Mouse (Mus musculus) stomach, embryonic 16.5 days (tissue): ENCODE data around the gene Gpatch4. TPM values are rescaled to one million over a fixed set of nuclear protein-coding genes. Genes with fewer than 3 reads are reported as not detected.

Experiments used
- ATAC-seq: fragments of 200-750 bp; cut with Nextera tagmentation; 2 replicates; pipeline ENCODE4 v1.8.0; 2017; ENCODE audit warnings: moderate number of reproducible peaks, moderate TSS enrichment; ENCODE audit not compliant: insufficient read depth, low FRiP score
- H3K27ac ChIP-seq: fragments of 300-500 bp; sonication (generic); 2 replicates; pipeline ENCODE4 v1.5.1; 2014; ENCODE audit warnings: low read length
- H3K27me3 ChIP-seq: fragments of 300-500 bp; sonication (generic); 2 replicates; pipeline ENCODE4 v1.6.1; 2014; ENCODE audit warnings: low read length, control low read depth, mixed read lengths; ENCODE audit not compliant: control insufficient read depth, insufficient read depth
- H3K36me3 ChIP-seq: fragments of 300-500 bp; sonication (generic); 2 replicates; pipeline ENCODE4 v1.6.1; 2014; ENCODE audit warnings: low read length; ENCODE audit not compliant: control insufficient read depth, insufficient read depth
- H3K4me1 ChIP-seq: fragments of 300-500 bp; sonication (generic); 2 replicates; pipeline ENCODE4 v1.6.1; 2014; ENCODE audit warnings: low read length, control low read depth, mixed read lengths; ENCODE audit not compliant: control insufficient read depth, insufficient read depth
- H3K4me2 ChIP-seq: fragments of 300-500 bp; sonication (generic); 2 replicates; pipeline ENCODE4 v1.6.1; 2014; ENCODE audit warnings: low read depth, low read length, mixed read lengths
- H3K4me3 ChIP-seq: fragments of 300-500 bp; sonication (generic); replicated peaks from 2 replicates; pipeline ENCODE4 v1.5.1; 2014; ENCODE audit warnings: mild to moderate bottlenecking, low read length
- H3K9ac ChIP-seq: fragments of 300-500 bp; sonication (generic); 2 replicates; pipeline ENCODE4 v1.6.1; 2014; ENCODE audit warnings: low read length
- H3K9me3 ChIP-seq: fragments of 300-500 bp; sonication (generic); replicated peaks from 2 replicates; pipeline ENCODE4 v1.6.1; 2016; ENCODE audit warnings: low read length, control low read depth; ENCODE audit not compliant: control insufficient read depth
- WGBS: fragments of 180-500 bp; shearing (Covaris S2); extraction: QIAGEN DNeasy Blood & Tissue Kit; methylation state at CpG from one replicate; pipeline ENCODE4 v1.1.7; 2014; 5-methylcytosine and 5-hydroxymethylcytosine counted together
- polyA plus RNA-seq: library from polyadenylated mRNA; unstranded; fragments of >200 nt; fragmentation: Nextera tagmentation; extraction: Ambion mirVana; gene quantifications from 2 replicates; pipeline ENCODE4 v1.2.1, GENCODE M21; 2015

Gpatch4 gene
- polyA plus RNA-seq, 1 experiment from 2014 or later, result 30.1 TPM

- Histone ChIP-seq H3K9ac (no peak within 1 kb of the TSS), H3K4me2 (no peak within 1 kb of the TSS), H3K4me1 (peaks cover 11% of the 10 kb centered on the region), H3K27me3 (peaks cover 39% of the 10 kb centered on the region), H3K4me3 (no peak within 1 kb of the TSS), H3K9me3 (peaks cover 7% of the 10 kb centered on the region; the same call in 1 of the 2 replicates), H3K27ac (no peak within 1 kb of the TSS), H3K36me3 (no peaks in the 10 kb centered on the region)
- no peak for ATAC-seq
- 59% methylated on average over 5 of the region's 5 CpGs for WGBS
Measured at GRCm38 (mm10) chr3:88027434-88028186, 15.3 kb upstream of the Gpatch4 start, which contains the start of gene Hapln2. Hapln2 (minus strand) TSS chr3:88027583.

GRCm38 (mm10) chr3:88030608-88031395 is 12.1 kb upstream of the Gpatch4 start:
- Histone ChIP-seq H3K9me3 (peaks cover 7% of the 10 kb centered on the region; the same call in 1 of the 2 replicates), H3K27ac (no peak overlapping the region), H3K36me3 (no peaks in the 10 kb centered on the region), H3K4me1 (no peaks in the 10 kb centered on the region), H3K27me3 (peaks cover 11% of the 10 kb centered on the region), H3K4me3 (no peak overlapping the region), H3K4me2 (no peak overlapping the region), H3K9ac (no peak overlapping the region)
- no peak; the same call in 1 of the 2 replicates for ATAC-seq
- WGBS, result 10% methylated on average over 19 of the region's 19 CpGs

GRCm38 (mm10) chr3:88033506-88033905 is 9.4 kb upstream of the Gpatch4 start:
- Histone ChIP-seq H3K4me3 (no peak overlapping the region), H3K27me3 (peaks cover 11% of the 10 kb centered on the region), H3K4me2 (no peak overlapping the region), H3K27ac (no peak overlapping the region), H3K4me1 (no peaks in the 10 kb centered on the region), H3K9me3 (no peaks in the 10 kb centered on the region), H3K9ac (no peak overlapping the region), H3K36me3 (no peaks in the 10 kb centered on the region)
- WGBS, result 46% methylated on average over 5 of the region's 5 CpGs
- no peak for ATAC-seq

GRCm38 (mm10) chr3:88035561-88036293 is 7.2 kb upstream of the Gpatch4 start:
- no peak overlapping the region for H3K27ac ChIP-seq
- no peak overlapping the region for H3K4me2 ChIP-seq
- no peak for ATAC-seq
- H3K4me1 ChIP-seq, result no peaks in the 10 kb centered on the region
- no peak overlapping the region for H3K9ac ChIP-seq
- 52% methylated on average over 1 of the region's 1 CpGs for WGBS
- H3K9me3 ChIP-seq, result no peaks in the 10 kb centered on the region
- H3K4me3 ChIP-seq, result no peak overlapping the region
- peaks cover 11% of the 10 kb centered on the region for H3K27me3 ChIP-seq
- H3K36me3 ChIP-seq, result no peaks in the 10 kb centered on the region

GRCm38 (mm10) chr3:88049532-88049931 is 6.6 kb downstream of the Gpatch4 start:
- WGBS, result 45% methylated on average over 3 of the region's 3 CpGs
- 0 out of 2 replicates have a peak overlapping the region, but pooled peaks have one; percentile 29 for H3K27ac ChIP-seq
- H3K4me1 ChIP-seq, result no peaks in the 10 kb centered on the region
- no peak overlapping the region for H3K4me3 ChIP-seq
- no peak overlapping the region for H3K9ac ChIP-seq
- ATAC-seq, result peak; percentile 82
- no peak overlapping the region for H3K4me2 ChIP-seq
- no peaks in the 10 kb centered on the region for H3K36me3 ChIP-seq
- no peaks in the 10 kb centered on the region for H3K27me3 ChIP-seq
- H3K9me3 ChIP-seq, result no peaks in the 10 kb centered on the region

- ATAC-seq, result no peak
Measured at GRCm38 (mm10) chr3:88057030-88057429, 14.1 kb downstream of the Gpatch4 start.

GRCm38 (mm10) chr3:88057902-88058696 is 15.2 kb downstream of the Gpatch4 start, which contains the start of gene Naxe:
Naxe (minus strand) TSS chr3:88058495.
- H3K4me1 ChIP-seq, result peaks cover 8% of the 10 kb centered on the region
- H3K36me3 ChIP-seq, result 0 out of 2 replicates have a peak, but pooled peaks cover 3% of the 10 kb centered on the region
- H3K9ac ChIP-seq, result peak within 1 kb of the TSS; percentile 81
- no peak within 1 kb of the TSS for H3K27ac ChIP-seq
- under 1% methylated on average over 60 of the region's 60 CpGs for WGBS
- no peaks in the 10 kb centered on the region for H3K27me3 ChIP-seq
- ATAC-seq, result peak; percentile 94
- no peaks in the 10 kb centered on the region for H3K9me3 ChIP-seq
- H3K4me3 ChIP-seq, result peak within 1 kb of the TSS; percentile 56
- peak within 1 kb of the TSS; percentile 82 for H3K4me2 ChIP-seq

More at GRCm38 (mm10) chr3:88057030-88057429, 14.1 kb downstream of the Gpatch4 start:
- no peak overlapping the region for H3K27ac ChIP-seq
- H3K9ac ChIP-seq, result peak overlapping the region; percentile 81; the same call in 1 of the 2 replicates
- no peaks in the 10 kb centered on the region for H3K27me3 ChIP-seq
- H3K36me3 ChIP-seq, result 0 out of 2 replicates have a peak, but pooled peaks cover 3% of the 10 kb centered on the region
- H3K4me3 ChIP-seq, result peak overlapping the region; percentile 56
- 89% methylated on average over 6 of the region's 6 CpGs for WGBS
- peaks cover 8% of the 10 kb centered on the region for H3K4me1 ChIP-seq
- H3K4me2 ChIP-seq, result peak overlapping the region; percentile 82
- H3K9me3 ChIP-seq, result no peaks in the 10 kb centered on the region

- Histone ChIP-seq H3K4me1 (no peaks in the 10 kb centered on the region), H3K27me3 (no peaks in the 10 kb centered on the region), H3K4me2 (no peak overlapping the region), H3K9ac (no peak overlapping the region), H3K36me3 (no peaks in the 10 kb centered on the region), H3K27ac (no peak overlapping the region), H3K4me3 (no peak overlapping the region), H3K9me3 (no peaks in the 10 kb centered on the region)
- WGBS, result 20% methylated on average over 2 of the region's 2 CpGs
- no peak for ATAC-seq
Measured at GRCm38 (mm10) chr3:88068386-88068785, 25.5 kb downstream of the Gpatch4 start.
